Mouse (Mus musculus) megakaryocyte-erythroid progenitor cell, adult 5 weeks (primary cell): ENCODE measurements around the gene Olfr432. TPM values are rescaled to one million over a fixed set of nuclear protein-coding genes. Genes with fewer than 3 reads are reported as not detected.

Source experiments
- polyA plus RNA-seq: library from polyadenylated mRNA; stranded (reverse); fragments of >175 nt; gene quantifications from 2 replicates; pipeline ENCODE4 v1.2.3, GENCODE M21; 2012

The Olfr432 gene
- not detected in 2 replicates for polyA plus RNA-seq

DNA sequence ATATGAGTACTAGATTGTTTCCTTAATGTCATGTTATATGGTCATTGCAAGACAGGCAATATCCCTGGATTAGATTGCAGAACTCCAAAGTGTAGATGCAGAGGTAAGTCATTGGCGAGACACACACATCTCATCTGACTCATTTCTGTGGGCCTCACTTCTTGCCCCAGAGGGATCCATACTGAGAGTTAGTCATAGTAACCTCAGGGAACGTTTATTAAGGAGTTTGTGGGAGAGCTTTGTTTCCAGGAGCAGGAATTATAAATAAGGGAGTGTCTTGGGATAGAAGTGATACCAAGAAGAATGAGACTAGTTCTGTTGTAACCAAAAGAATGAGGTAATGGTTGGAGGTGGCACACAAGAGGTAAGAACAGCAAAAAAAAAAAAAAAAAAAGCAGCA, at the start of gene Olfr432:
Gene Olfr432, plus strand, starts transcription at position 313 of the 400 bp plus-strand sequence.

DNA sequence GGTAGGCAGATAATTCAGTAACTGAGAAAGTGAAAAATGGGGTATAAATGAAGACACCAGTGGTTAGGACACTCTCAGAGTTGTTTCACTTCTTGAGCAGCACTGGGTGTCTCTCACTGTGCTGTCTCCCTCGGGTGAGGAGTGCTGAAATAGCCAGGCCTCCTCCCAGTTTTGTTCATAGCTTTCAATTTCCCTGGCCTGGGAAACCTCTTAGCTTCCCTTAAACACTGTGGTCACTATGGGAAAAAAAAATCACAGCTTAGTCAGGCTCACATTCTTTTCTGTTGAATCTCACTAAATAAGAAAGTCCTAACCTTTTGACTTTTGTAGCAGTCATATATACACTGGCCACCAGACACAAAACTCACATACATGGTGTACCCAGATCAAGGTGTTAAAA, 17.3 kb upstream of the Olfr432 start, which contains the start of gene Ifi205:
Gene Ifi205, minus strand, starts transcription at position 113 of the 400 bp plus-strand sequence.

DNA sequence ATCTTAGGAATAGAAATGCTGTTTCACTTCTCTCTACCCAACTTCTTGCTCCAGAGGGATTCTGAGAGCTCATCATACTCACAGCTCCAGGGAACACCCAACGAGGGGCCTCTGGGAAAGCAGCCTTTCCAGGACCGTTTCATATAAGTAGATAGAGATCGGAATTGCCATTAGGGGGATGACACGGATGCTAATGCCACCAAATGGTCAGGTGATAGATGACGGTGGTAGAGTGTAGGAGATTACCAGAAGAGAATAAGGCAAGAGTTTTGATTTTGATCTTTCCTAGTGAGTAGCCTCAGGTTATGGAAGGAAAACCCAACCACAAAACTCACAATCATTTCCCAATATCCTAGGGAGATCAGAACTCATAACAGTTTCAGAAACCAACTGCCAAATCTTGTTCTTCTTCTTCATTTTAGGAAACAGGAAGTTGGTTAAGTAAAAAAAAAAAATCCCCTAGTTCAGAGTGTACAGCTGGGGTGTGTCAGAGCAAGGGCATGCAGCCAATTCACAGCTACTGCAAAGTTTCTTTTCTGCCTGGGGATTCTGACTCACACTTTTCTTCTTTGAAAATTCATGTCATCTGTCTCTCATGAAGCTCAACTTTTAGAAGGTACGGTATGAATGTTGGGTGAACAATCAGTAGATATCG, 8.4 kb upstream of the Olfr432 start, which contains the start of gene Olfr433:
Gene Olfr433, plus strand, starts transcription at position 183 of the 655 bp plus-strand sequence.

DNA sequence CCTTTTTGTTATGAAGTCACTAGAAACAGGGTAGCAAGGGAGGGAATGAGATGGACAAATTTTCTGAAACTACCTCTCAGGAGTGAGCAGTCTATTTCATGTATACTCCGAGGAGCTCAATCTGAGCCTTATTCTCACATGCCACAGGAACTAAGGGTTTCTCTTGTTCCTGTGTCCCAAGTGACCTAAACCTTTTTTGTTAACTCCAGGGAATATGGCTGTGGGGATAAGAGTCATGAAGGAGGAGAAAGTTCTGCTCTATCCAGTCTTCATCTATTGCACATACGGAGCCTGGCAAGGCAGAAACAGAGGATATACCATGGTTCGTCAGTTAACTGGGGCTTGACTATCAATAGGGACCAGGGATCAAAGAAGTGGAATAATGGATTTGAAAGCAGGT, 17.3 kb downstream of the Olfr432 start, which contains the start of gene Olfr430:
Gene Olfr430, plus strand, starts transcription at position 301 of the 400 bp plus-strand sequence.

DNA sequence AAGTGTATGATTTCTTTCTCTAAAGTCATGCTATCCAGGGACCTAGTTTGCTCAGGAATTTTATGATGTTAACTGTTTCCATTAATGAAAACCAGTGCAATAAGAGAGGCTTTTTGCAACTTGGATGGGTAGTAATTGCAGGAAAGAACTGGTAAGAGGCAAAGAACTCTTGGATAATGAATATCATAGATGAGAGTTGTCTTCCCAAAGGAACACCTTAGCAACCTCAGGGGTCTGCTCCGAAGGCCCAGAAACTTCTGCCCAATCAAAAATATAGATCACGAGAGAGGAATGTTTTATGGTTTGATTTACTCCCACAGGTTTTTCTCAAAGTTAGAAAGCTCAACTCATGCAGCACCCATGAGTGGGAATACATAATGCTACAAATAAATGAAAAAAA, 35.0 kb downstream of the Olfr432 start, which contains the start of gene Olfr429:
Gene Olfr429, plus strand, starts transcription at position 301 of the 400 bp plus-strand sequence.

DNA sequence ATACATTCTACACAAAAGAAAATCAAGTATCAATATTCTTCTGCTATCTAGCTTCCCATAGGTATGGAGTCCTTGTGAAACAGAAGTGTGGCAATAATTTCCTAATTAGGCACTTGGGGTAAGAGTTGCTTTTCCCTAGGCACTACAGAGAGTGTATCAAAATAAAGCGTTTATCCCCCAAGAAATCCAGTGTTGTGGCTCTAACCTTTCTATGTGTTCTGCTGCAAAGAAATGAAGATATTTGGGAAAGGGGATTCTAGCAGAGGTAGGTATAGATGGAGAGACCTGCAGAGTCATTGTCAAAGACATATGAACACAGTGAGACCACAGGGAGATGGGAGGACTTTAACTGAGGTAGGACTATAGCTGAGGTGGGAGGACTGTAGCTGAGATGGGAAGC, 47.6 kb downstream of the Olfr432 start, which contains the start of gene Olfr427:
Gene Olfr427, plus strand, starts transcription at position 301 of the 400 bp plus-strand sequence.

Other genes starting within 250 kb of the Olfr432 start
- gene Ifi211, start 136.2 kb upstream of the Olfr432 start, polyA plus RNA-seq = 1.6 and 3.6 TPM in 2 replicates
- gene Mndal, start 106.7 kb upstream of the Olfr432 start, polyA plus RNA-seq = 22.6 and 23.7 TPM in 2 replicates
- 3.7 and 4.4 TPM in 2 replicates for gene Ifi203, start 106.5 kb upstream of the Olfr432 start, polyA plus RNA-seq
- gene Ifi202b, start 66.5 kb upstream of the Olfr432 start, polyA plus RNA-seq = not detected in 2 replicates
- 0.77 and 1.0 TPM in 2 replicates for gene Ifi205, start 17.4 kb upstream of the Olfr432 start, polyA plus RNA-seq
- not detected in 2 replicates for gene Olfr433, start 8.5 kb upstream of the Olfr432 start, polyA plus RNA-seq
- not detected in 2 replicates for gene Olfr430, start 17.4 kb downstream of the Olfr432 start, polyA plus RNA-seq
- gene Olfr429, start 35.1 kb downstream of the Olfr432 start, polyA plus RNA-seq = not detected in 2 replicates
- 0.10 TPM in 1 of 2 replicates, not detected in the other for gene Olfr427, start 47.7 kb downstream of the Olfr432 start, polyA plus RNA-seq
- gene Olfr231, start 72.0 kb downstream of the Olfr432 start, polyA plus RNA-seq = 0.02 TPM in 1 of 2 replicates, not detected in the other
- not detected in 2 replicates for gene Olfr424, start 82.3 kb downstream of the Olfr432 start, polyA plus RNA-seq
- gene Olfr420, start 106.4 kb downstream of the Olfr432 start, polyA plus RNA-seq = not detected in 2 replicates
- 0.28 and 0.40 TPM in 2 replicates for gene Spta1, start 123.6 kb downstream of the Olfr432 start, polyA plus RNA-seq
- not detected in 2 replicates for gene Olfr419, start 202.9 kb downstream of the Olfr432 start, polyA plus RNA-seq